Mouse (Mus musculus) hindbrain, embryonic 16.5 days (tissue): ENCODE data around the gene Bmyc. TPM values are rescaled to one million over a fixed set of nuclear protein-coding genes. Genes with fewer than 3 reads are reported as not detected.
"Not testable (repeated sequence)": the region's sequence is repeated elsewhere in the genome, so short reads cannot be mapped to it uniquely, and the experiment has no call there.

Experiments
- ATAC-seq: fragments of 200-750 bp; cut with Nextera tagmentation; 2 replicates; pipeline ENCODE4 v1.8.0; 2017; ENCODE audit warnings: moderate TSS enrichment, moderate library complexity
- H3K27ac ChIP-seq: fragments of 300-500 bp; sonication (generic); 2 replicates; pipeline ENCODE4 v1.5.1; 2014; ENCODE audit warnings: low read depth, mild to moderate bottlenecking, control low read depth, low read length, moderate library complexity
- H3K27me3 ChIP-seq: fragments of 300-500 bp; sonication (generic); replicated peaks from 2 replicates; pipeline ENCODE4 v1.6.1; 2014; ENCODE audit warnings: low read length; ENCODE audit not compliant: control insufficient read depth, insufficient read depth
- H3K36me3 ChIP-seq: fragments of 300-500 bp; sonication (generic); 2 replicates; pipeline ENCODE4 v1.6.1; 2014; ENCODE audit warnings: mild to moderate bottlenecking, low read length, moderate library complexity, mixed read lengths; ENCODE audit not compliant: control insufficient read depth, insufficient read depth
- H3K4me1 ChIP-seq: fragments of 300-500 bp; sonication (generic); 2 replicates; pipeline ENCODE4 v1.6.1; 2014; ENCODE audit warnings: low read depth, low read length; ENCODE audit not compliant: control insufficient read depth, insufficient read depth
- H3K4me2 ChIP-seq: fragments of 300-500 bp; sonication (generic); 2 replicates; pipeline ENCODE4 v1.6.1; 2014; ENCODE audit warnings: mild to moderate bottlenecking, low read length, control low read depth, moderate library complexity
- H3K4me3 ChIP-seq: fragments of 300-500 bp; sonication (generic); 2 replicates; pipeline ENCODE4 v1.5.1; 2014; ENCODE audit warnings: mild to moderate bottlenecking, low read length, control low read depth, moderate library complexity
- H3K9ac ChIP-seq: fragments of 300-500 bp; sonication (generic); 2 replicates; pipeline ENCODE4 v1.6.1; 2014; ENCODE audit warnings: low read depth, mild to moderate bottlenecking, control low read depth, low read length, moderate library complexity
- H3K9me3 ChIP-seq: fragments of 300-500 bp; sonication (generic); 2 replicates; pipeline ENCODE4 v1.6.1; 2014; ENCODE audit warnings: mild to moderate bottlenecking, low read length, moderate library complexity; ENCODE audit not compliant: control insufficient read depth
- WGBS: fragments of 180-500 bp; shearing (Covaris S2); extraction: QIAGEN DNeasy Blood & Tissue Kit; methylation state at CpG from one replicate; pipeline ENCODE4 v1.1.7; 2014; 5-methylcytosine and 5-hydroxymethylcytosine counted together
- polyA plus RNA-seq: library from polyadenylated mRNA; unstranded; fragments of >200 nt; fragmentation: Nextera tagmentation; extraction: Ambion mirVana; gene quantifications from 2 replicates; pipeline ENCODE4 v1.2.1, GENCODE M21; 2015

Bmyc gene
- polyA plus RNA-seq, 1 experiment from 2014 or later, result 182 TPM

DNA sequence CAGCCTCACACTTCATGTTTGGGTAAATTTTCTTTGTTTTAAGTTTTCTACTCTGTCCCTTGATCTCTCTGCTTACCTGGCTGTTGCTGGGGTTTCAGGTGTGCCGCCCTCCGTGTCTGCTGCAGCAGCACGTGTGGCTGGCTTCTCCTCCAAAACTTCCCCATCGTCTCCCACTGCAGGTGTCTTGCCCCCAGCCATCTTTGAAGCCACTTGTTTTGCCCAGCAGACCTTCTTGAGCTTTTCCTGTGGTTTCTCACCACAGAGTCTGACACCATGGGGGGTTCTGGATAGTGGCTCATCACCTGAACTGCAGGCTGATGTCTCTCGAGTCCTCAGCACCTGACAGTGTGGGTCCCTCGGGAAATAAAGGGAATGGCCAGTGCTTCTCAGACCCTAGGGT is 27.0 kb upstream of the Bmyc start:
- H3K36me3 ChIP-seq, result no peaks in the 10 kb centered on the region
- H3K27me3 ChIP-seq, result no peaks in the 10 kb centered on the region
- H3K4me3 ChIP-seq, result no peak overlapping the region
- 85% methylated on average over 6 of the region's 6 CpGs for WGBS
- no peak overlapping the region for H3K9ac ChIP-seq
- H3K9me3 ChIP-seq, result no peaks in the 10 kb centered on the region
- H3K4me1 ChIP-seq, result no peaks in the 10 kb centered on the region
- no peak overlapping the region for H3K4me2 ChIP-seq
- H3K27ac ChIP-seq, result no peak overlapping the region
- ATAC-seq, result no peak

DNA sequence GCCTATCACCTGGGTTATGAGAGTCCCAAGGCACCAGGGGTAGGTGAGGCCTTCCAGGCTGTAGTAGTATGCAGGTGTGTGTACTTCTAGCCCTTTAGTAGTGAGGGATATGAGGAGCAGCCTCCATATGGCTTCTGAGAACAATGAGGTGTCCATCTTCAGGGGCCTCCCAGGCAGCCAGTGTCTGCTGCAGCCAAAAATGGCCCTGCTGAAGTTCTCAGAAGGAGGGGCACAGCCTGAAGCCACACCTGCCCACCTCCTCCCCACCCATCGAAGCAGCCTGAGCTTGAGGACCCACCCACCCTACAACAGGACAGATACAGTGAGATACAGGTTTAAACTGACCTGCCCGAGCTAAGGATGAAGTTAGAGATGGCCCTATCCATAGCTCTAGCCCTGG is 24.1 kb upstream of the Bmyc start, which contains the start of gene Lcn10:
Lcn10 (plus strand) TSS at position 301 of the 400 bp plus-strand sequence.
- no peaks in the 10 kb centered on the region for H3K27me3 ChIP-seq
- no peaks in the 10 kb centered on the region for H3K36me3 ChIP-seq
- no peak within 1 kb of the TSS for H3K27ac ChIP-seq
- WGBS, result 69% methylated on average over 2 of the region's 2 CpGs
- H3K9ac ChIP-seq, result no peak within 1 kb of the TSS
- H3K4me2 ChIP-seq, result no peak within 1 kb of the TSS
- no peak within 1 kb of the TSS for H3K4me3 ChIP-seq
- H3K4me1 ChIP-seq, result no peaks in the 10 kb centered on the region
- no peak for ATAC-seq
- no peaks in the 10 kb centered on the region for H3K9me3 ChIP-seq

DNA sequence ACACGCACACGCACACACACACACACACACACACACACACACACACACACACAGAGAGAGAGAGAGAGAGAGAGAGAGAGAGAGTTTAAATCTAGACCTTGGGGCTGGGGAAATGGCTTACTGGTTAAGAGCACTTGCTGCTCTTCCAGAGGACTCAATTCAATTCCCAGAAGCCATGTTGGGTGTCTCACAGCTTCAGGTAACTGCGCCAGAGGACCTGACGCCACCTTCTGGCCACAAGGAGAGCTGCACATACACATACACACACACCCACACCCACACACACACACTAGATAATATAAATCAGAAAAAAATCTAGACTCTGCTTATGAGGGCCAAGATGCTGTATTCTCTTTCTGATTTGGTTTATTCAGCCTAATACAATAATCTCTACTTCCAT is 19.6 kb upstream of the Bmyc start:
- Histone ChIP-seq H3K4me2 (no peak overlapping the region), H3K27me3 (no peaks in the 10 kb centered on the region), H3K9me3 (no peaks in the 10 kb centered on the region), H3K9ac (no peak overlapping the region), H3K27ac (no peak overlapping the region), H3K36me3 (no peaks in the 10 kb centered on the region), H3K4me1 (no peaks in the 10 kb centered on the region), H3K4me3 (no peak overlapping the region)
- WGBS, result 79% methylated on average over 4 of the region's 4 CpGs
- no peak for ATAC-seq

DNA sequence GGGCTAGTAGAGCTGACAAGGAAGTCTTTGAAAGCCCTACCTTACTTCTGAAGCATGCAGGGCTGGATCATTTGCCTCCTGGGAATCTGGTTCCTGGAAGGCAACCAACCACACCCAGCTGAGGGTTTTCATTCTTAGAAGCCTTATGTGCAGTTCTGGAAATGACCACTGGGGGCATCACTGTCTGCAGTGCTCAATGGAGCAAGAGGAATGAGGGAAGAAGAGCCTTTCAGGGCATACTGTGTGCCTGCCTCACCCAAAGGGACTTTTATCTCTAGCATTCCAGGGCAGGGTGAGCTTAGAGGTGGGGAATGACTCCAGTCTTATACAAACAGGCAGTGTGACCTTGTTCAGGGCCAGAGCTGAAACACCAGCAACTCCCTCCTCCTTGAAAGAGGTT is 11.9 kb upstream of the Bmyc start:
- Histone ChIP-seq H3K27me3 (no peaks in the 10 kb centered on the region), H3K4me1 (no peaks in the 10 kb centered on the region), H3K4me3 (no peak overlapping the region), H3K9ac (no peak overlapping the region), H3K9me3 (no peaks in the 10 kb centered on the region), H3K27ac (no peak overlapping the region), H3K36me3 (no peaks in the 10 kb centered on the region), H3K4me2 (no peak overlapping the region)
- no peak for ATAC-seq

DNA sequence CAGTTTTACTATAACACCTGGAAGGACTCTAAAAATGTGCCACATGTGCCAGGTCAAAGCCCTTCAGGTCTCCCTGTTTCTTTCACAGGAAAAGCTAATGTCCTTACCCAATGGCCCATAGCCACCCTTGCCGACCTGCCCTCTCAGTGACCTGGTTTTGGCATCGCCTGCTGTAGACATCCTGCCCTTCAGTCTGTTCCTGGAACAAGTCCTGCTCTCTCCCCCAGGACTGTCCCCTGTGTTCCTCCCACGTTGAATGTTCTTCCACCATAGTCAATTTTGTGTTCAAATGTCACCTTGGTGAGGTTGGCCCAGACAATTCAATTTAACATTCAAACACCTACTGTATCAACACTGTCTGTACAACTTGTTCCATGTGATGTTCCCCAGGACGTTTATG is 9.6 kb upstream of the Bmyc start:
- H3K9ac ChIP-seq, result no peak overlapping the region
- whole genome bisulfite sequencing, result 68% methylated on average over 4 of the region's 4 CpGs
- H3K36me3 ChIP-seq, result no peaks in the 10 kb centered on the region
- no peak for ATAC-seq
- H3K27ac ChIP-seq, result no peak overlapping the region
- H3K4me3 ChIP-seq, result no peak overlapping the region
- H3K4me2 ChIP-seq, result no peak overlapping the region
- no peaks in the 10 kb centered on the region for H3K9me3 ChIP-seq
- H3K27me3 ChIP-seq, result no peaks in the 10 kb centered on the region
- H3K4me1 ChIP-seq, result no peaks in the 10 kb centered on the region

DNA sequence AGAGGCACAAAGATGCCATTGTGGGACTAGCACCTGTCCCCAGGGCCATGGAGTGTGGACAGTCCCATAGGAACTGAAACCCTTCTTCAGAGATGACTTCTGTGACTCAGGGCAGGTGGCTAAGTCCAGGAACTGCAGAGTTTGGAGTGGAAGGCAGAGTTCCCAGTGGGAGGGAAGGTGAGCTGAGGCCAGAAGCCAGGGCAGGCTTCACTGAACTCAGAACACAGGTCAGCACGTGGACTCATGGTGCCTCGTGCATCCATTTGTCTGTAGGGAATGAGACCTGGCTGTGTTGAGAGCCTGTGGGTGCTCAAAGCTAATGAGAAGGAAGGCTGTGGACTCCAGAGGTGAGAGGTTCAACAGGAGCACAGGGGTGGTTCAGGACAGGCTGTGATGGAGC is 7.8 kb upstream of the Bmyc start:
- H3K4me1 ChIP-seq, result no peaks in the 10 kb centered on the region
- H3K9me3 ChIP-seq, result no peaks in the 10 kb centered on the region
- no peak for ATAC-seq
- WGBS, result 87% methylated on average over 2 of the region's 2 CpGs
- no peaks in the 10 kb centered on the region for H3K36me3 ChIP-seq
- H3K4me2 ChIP-seq, result no peak overlapping the region
- H3K9ac ChIP-seq, result no peak overlapping the region
- H3K27me3 ChIP-seq, result no peaks in the 10 kb centered on the region
- no peak overlapping the region for H3K27ac ChIP-seq
- H3K4me3 ChIP-seq, result no peak overlapping the region

DNA sequence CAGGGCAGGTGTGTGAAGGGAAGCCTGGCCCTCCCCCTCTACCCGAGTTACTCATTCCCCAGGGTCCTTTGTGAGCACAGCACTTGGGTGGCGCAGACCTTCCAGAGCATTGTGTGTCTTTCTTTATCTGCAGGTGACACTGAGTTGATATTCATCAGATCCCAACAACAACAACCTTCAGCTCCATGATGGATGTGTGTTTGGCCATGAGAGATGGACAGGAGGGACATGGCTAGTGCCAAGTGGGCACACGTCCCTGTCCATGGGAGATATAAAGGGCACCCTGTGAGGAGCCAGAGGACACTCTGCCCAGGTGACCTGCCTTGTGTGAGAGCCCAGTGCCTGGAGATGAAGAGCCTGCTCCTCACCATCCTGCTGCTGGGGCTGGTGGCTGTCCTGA is 6.8 kb upstream of the Bmyc start, which contains the start of gene Obp2a:
Obp2a (plus strand) TSS at position 301 of the 400 bp plus-strand sequence.
- WGBS, result 92% methylated on average over 3 of the region's 3 CpGs
- not testable (repeated sequence) for H3K4me2 ChIP-seq, H3K27me3 ChIP-seq, ATAC-seq, H3K4me1 ChIP-seq, H3K36me3 ChIP-seq, H3K4me3 ChIP-seq, H3K9me3 ChIP-seq, H3K27ac ChIP-seq, H3K9ac ChIP-seq

- ATAC-seq, result no peak
- Histone ChIP-seq H3K9ac (no peak overlapping the region), H3K27me3 (no peaks in the 10 kb centered on the region), H3K36me3 (no peaks in the 10 kb centered on the region), H3K4me3 (no peak overlapping the region), H3K9me3 (no peaks in the 10 kb centered on the region), H3K4me1 (no peaks in the 10 kb centered on the region), H3K27ac (no peak overlapping the region), H3K4me2 (no peak overlapping the region)
- 80% methylated on average over 5 of the region's 5 CpGs for WGBS
These were observed 5.5 kb upstream of the Bmyc start for GRCm38 (mm10) chr2:25701001-25701400.

GRCm38 (mm10) chr2:25703706-25704105 is 2.8 kb upstream of the Bmyc start:
- Histone ChIP-seq H3K4me1 (peaks cover 9% of the 10 kb centered on the region), H3K9ac (no peak overlapping the region), H3K27me3 (no peaks in the 10 kb centered on the region), H3K36me3 (no peaks in the 10 kb centered on the region), H3K27ac (no peak overlapping the region), H3K4me2 (no peak overlapping the region), H3K4me3 (no peak overlapping the region), H3K9me3 (no peaks in the 10 kb centered on the region)
- 90% methylated on average over 4 of the region's 4 CpGs for WGBS
- ATAC-seq, result no peak

GRCm38 (mm10) chr2:25708121-25708520 is 1.6 kb downstream of the Bmyc start:
- WGBS, result 69% methylated on average over 2 of the region's 2 CpGs
- no peak for ATAC-seq
- H3K27me3 ChIP-seq, result no peaks in the 10 kb centered on the region
- H3K4me1 ChIP-seq, result peaks cover 16% of the 10 kb centered on the region
- H3K4me3 ChIP-seq, result peak overlapping the region; percentile 33
- no peak overlapping the region for H3K27ac ChIP-seq
- H3K9ac ChIP-seq, result no peak overlapping the region
- no peaks in the 10 kb centered on the region for H3K9me3 ChIP-seq
- H3K4me2 ChIP-seq, result peak overlapping the region; percentile 59
- H3K36me3 ChIP-seq, result no peaks in the 10 kb centered on the region
